Mouse (Mus musculus) CH12.LX (cell line): ENCODE data around the gene Pip5k1a. TPM values are rescaled to one million over a fixed set of nuclear protein-coding genes. Genes with fewer than 3 reads are reported as not detected.
A peak's percentile ranks its signal among the peaks of the same experiment; 100 is the strongest.
"Not testable (repeated sequence)": the region's sequence is repeated elsewhere in the genome, so short reads cannot be mapped to it uniquely, and the experiment has no call there.

ENCODE experiments used
- DNase-seq: peaks from one replicate; pipeline ENCODE4 v3.0.0-alpha.2; 2013; ENCODE audit errors: extremely low read depth
- H3K27ac ChIP-seq: 2 replicates; pipeline ENCODE4 v1.5.1; 2012; ENCODE audit warnings: low read depth, mild to moderate bottlenecking, control low read depth, moderate library complexity; ENCODE audit not compliant: insufficient read depth
- H3K27me3 ChIP-seq: replicated peaks from 2 replicates; pipeline ENCODE3; 2012; ENCODE audit warnings: inconsistent platforms
- H3K36me3 ChIP-seq, 2 experiments: replicated peaks in 1 of 2; 2 replicates each; pipeline versions ENCODE3 to v1.6.1; 2012; ENCODE audit warnings: inconsistent platforms in 1 of 2, low read length in 1 of 2, mild to moderate bottlenecking in 1 of 2, mixed read lengths in 1 of 2, moderate library complexity in 1 of 2; ENCODE audit not compliant: control insufficient read depth in 1 of 2, insufficient read depth in 1 of 2
- H3K4me1 ChIP-seq, 2 experiments: 2 replicates each; pipeline ENCODE4 v1.6.1; 2012; ENCODE audit warnings: inconsistent platforms in 1 of 2, moderate library complexity in 1 of 2; ENCODE audit not compliant: insufficient read depth in 2 of 2, control insufficient read depth in 1 of 2
- H3K4me2 ChIP-seq: 2 replicates; pipeline ENCODE4 v1.6.1; 2012; ENCODE audit warnings: low read depth, mild to moderate bottlenecking, control low read depth; ENCODE audit not compliant: poor library complexity, insufficient read depth, severe bottlenecking
- H3K4me3 ChIP-seq, 3 experiments: fragments of 150-350 bp in 1 of 3; sonication (generic) in 1 of 3; replicated peaks in 1 of 3; 2 replicates each; pipeline versions ENCODE3 to v1.5.1; 2011 to 2012; ENCODE audit warnings: low read depth in 2 of 3, low read length in 2 of 3, mild to moderate bottlenecking in 2 of 3, moderate library complexity in 2 of 3, control low read depth in 1 of 3, improper control_type of control experiment in 1 of 3, inconsistent platforms in 1 of 3, mixed read lengths in 1 of 3; ENCODE audit not compliant: poor library complexity in 1 of 3
- H3K79me2 ChIP-seq: replicated peaks from 2 replicates; pipeline ENCODE4 v1.6.1; 2012; ENCODE audit warnings: mild to moderate bottlenecking, moderate library complexity; ENCODE audit not compliant: control insufficient read depth, poor library complexity, insufficient read depth, severe bottlenecking; ENCODE audit errors: extremely low read depth
- H3K9ac ChIP-seq: 2 replicates; pipeline ENCODE4 v1.6.1; 2012; ENCODE audit warnings: low read depth, mild to moderate bottlenecking, control low read depth, moderate library complexity; ENCODE audit not compliant: insufficient read depth
- H3K9me3 ChIP-seq: replicated peaks from 2 replicates; pipeline ENCODE3; 2012; ENCODE audit warnings: low read length, inconsistent platforms, mixed read lengths
- CHD2 ChIP-seq: IDR thresholded peaks from 2 replicates; pipeline ENCODE4 v1.6.1; 2011; ENCODE audit warnings: low read length, improper control_type of control experiment
- CTCF ChIP-seq, 2 experiments: IDR thresholded peaks in 1 of 2; conservative IDR thresholded peaks in 1 of 2; 2 replicates each; pipeline ENCODE4 v1.5.1; 2011 to 2012; ENCODE audit warnings: low read depth in 2 of 2, low read length in 2 of 2, improper control_type of control experiment in 1 of 2, inconsistent platforms in 1 of 2, mild to moderate bottlenecking in 1 of 2, moderate library complexity in 1 of 2
- HCFC1 ChIP-seq: IDR thresholded peaks from 2 replicates; pipeline ENCODE4 v1.6.1; 2012; ENCODE audit warnings: low read depth, mild to moderate bottlenecking, inconsistent platforms, low read length, improper control_type of control experiment
- JUN ChIP-seq: IDR thresholded peaks from 2 replicates; pipeline ENCODE4 v1.6.1; 2011; ENCODE audit warnings: low read depth, mild to moderate bottlenecking, low read length, improper control_type of control experiment, moderate library complexity; ENCODE audit not compliant: insufficient read depth
- MEF2A ChIP-seq: IDR thresholded peaks from 2 replicates; pipeline ENCODE4 v1.6.1; 2014; ENCODE audit warnings: low read depth, mild to moderate bottlenecking, inconsistent platforms, low read length, improper control_type of control experiment, borderline replicate concordance
- NELFE ChIP-seq: IDR thresholded peaks from 2 replicates; pipeline ENCODE4 v1.6.1; 2011; ENCODE audit warnings: low read depth, low read length, improper control_type of control experiment
- POLR2A ChIP-seq: IDR thresholded peaks from 2 replicates; pipeline ENCODE4 v1.6.1; 2011; ENCODE audit warnings: low read depth, mild to moderate bottlenecking, improper control_type of control experiment, low read length
- TBP ChIP-seq: conservative IDR thresholded peaks from 2 replicates; pipeline ENCODE4 v1.6.1; 2011; ENCODE audit warnings: low read depth, low read length, improper control_type of control experiment
- ZC3H11A ChIP-seq: IDR thresholded peaks from 2 replicates; pipeline ENCODE4 v1.6.1; 2012; ENCODE audit warnings: low read depth, mild to moderate bottlenecking, inconsistent platforms, low read length, improper control_type of control experiment
- ZKSCAN1 ChIP-seq: IDR thresholded peaks from 2 replicates; pipeline ENCODE4 v1.6.1; 2012; ENCODE audit warnings: low read depth, inconsistent platforms, low read length, improper control_type of control experiment, borderline replicate concordance
- ZNF384 ChIP-seq: IDR thresholded peaks from 2 replicates; pipeline ENCODE4 v1.6.1; 2012; ENCODE audit warnings: low read depth, low read length, improper control_type of control experiment, inconsistent platforms
- dilution Hi-C: fragments of 300-500 bp; cut with MboI; formaldehyde crosslinking; loops from 2 replicates; pipeline ENCODE4 v1.14.3; 2020; ENCODE audit warnings: low sequenced_read_pairs; ENCODE audit not compliant: extremely low pct_unique_long_range_greater_than_20kb, extremely low pct_ligation_motif_present
- in situ Hi-C: fragments of 300-500 bp; cut with MboI; formaldehyde crosslinking; loops from 3 replicates; pipeline ENCODE4 v1.14.3; 2019; ENCODE audit warnings: low sequenced_read_pairs, low pct_ligation_motif_present, low pct_unique_long_range_greater_than_20kb, mixed read lengths
- polyA plus RNA-seq: library from polyadenylated mRNA; unstranded; fragments of >175 nt; gene quantifications from 2 replicates; pipeline ENCODE4 v1.2.1, GENCODE M21; 2012; ENCODE audit warnings: low read depth; ENCODE audit not compliant: insufficient read length
- total RNA-seq, 2 experiments: library from RNA; depleted of rRNA; stranded (reverse); fragments of 300-350 nt in 1 of 2; fragments of >200 nt in 1 of 2; gene quantifications; 2 replicates each; pipeline ENCODE4 v1.2.3; 2012 to 2014

Gene Pip5k1a
- total and polyA plus RNA-seq, 3 experiments: 21.5 to 35.8 (median 34.1) TPM

DNA sequence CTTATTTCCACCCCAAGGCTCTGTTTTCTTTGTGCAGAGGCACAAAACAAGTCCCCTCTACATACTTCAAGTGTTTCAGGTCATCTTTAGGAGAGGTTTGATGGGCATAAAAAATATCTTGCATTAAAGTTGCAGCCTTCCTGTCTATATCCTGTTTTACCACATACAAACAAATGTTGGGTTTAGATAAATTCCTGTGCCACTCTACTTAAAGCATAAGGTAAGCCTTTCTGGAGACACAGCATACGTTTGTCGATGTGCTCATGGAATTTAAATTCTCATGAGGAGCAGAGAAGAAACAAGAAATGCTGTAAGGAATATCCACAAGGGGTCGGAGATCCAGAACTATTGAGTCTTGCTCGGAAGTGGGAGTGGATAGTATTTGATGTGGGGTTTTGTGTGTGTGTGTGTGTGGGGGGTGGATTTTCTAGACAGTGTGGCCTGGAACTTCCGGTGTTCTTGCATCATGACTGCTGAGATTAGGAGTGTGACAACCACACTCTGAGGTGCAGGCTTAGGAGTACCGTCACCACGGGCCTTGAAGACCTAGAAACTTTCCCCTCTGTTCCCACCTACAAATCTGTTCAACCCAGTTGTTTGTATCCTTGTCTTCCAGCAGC is 28.8 kb upstream of the Pip5k1a start (continued):
- TF ChIP-seq MEF2A (0 out of 2 replicates have a peak, but pooled peaks have one; percentile 49), JUN (no peak), TBP (peak; percentile 77; the same call in 1 of the 2 replicates), ZKSCAN1 (no peak), ZNF384 (0 out of 2 replicates have a peak, but pooled peaks have one; percentile 7), CTCF (conservative IDR thresholded peaks at IDR 0.05 in 1 of 2, IDR thresholded peaks at IDR 0.05 in 1 of 2; ENCODE audit: low read depth in 2 of 2, low read length in 2 of 2) (no peak), POLR2A (peak; percentile 56), CHD2 (peak; percentile 29; the same call in 1 of the 2 replicates)

DNA sequence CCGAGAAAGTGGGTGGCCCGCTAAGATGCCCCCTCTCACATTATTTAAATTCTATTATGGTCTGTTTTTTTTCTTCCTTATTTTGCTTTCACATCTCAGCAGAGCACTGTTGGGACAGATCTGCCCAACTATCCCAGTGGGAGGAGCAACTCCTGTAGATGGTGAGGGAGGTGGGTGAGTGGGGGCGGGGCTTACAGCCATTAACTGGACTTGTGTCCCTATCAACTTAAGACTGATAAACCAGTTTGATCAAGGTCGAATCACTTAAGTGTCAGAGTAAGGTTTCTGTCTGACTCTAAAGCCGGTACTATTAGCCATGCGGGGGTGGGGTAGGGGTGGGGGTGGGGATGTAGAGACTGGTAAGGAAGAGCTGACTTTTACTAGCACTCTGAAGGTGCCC is 28.3 kb upstream of the Pip5k1a start:
- peak overlapping the region; percentile 50 to 64 (median 54) for H3K4me3 ChIP-seq
- H3K9me3 ChIP-seq: peaks cover 3% of the 10 kb centered on the region
- H3K27ac ChIP-seq: peak overlapping the region; percentile 52; the same call in 1 of the 2 replicates
- peaks cover 17 to 37% of the 10 kb centered on the region in 2 experiments for H3K36me3 ChIP-seq
- dilution Hi-C loops: no loop called here
- in situ Hi-C loops: no loop called here
- no peaks in the 10 kb centered on the region for H3K27me3 ChIP-seq
- peaks cover 13 to 32% of the 10 kb centered on the region in 2 experiments for H3K4me1 ChIP-seq
- peak; percentile 50; the same call in 1 of the 2 replicates for TF ChIP-seq CHD2
- TF ChIP-seq NELFE: no peak
- TF ChIP-seq JUN: no peak
- no peak for TF ChIP-seq ZC3H11A
- no peak for TF ChIP-seq HCFC1
- peak overlapping the region; percentile 97 for H3K4me2 ChIP-seq
- peaks cover 14% of the 10 kb centered on the region for H3K79me2 ChIP-seq
- peak overlapping the region; percentile 81 for H3K9ac ChIP-seq
- peak; percentile 77 for DNase-seq

DNA sequence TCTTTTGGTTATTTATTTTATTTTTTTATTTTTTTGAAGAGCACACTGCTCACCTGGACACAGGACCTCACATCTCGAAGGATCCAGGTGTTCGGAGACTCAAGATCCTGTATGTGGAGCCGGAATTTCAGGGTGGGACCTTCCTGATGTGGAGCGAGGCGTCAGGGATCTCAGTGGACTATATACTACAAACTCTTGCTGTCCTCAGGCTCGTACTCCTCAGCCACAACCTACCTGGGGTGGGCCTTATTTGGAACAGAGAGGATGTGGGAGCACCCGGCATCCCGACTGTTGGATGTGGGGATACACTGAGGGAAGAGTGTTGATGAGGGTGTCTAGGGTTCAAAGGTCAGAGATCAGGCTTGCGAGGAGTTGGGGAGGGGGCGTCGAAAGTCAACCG is 27.4 kb upstream of the Pip5k1a start:
- H3K27ac ChIP-seq, H3K9ac ChIP-seq, H3K4me2 ChIP-seq, dilution Hi-C loops, H3K9me3 ChIP-seq, DNase-seq, H3K27me3 ChIP-seq, H3K4me3 ChIP-seq: not testable (repeated sequence)
- Histone ChIP-seq H3K4me1 (peaks cover 8 to 24% of the 10 kb centered on the region in 2 experiments), H3K79me2 (peaks cover 14% of the 10 kb centered on the region), H3K36me3 (peaks cover 16 to 38% of the 10 kb centered on the region in 2 experiments)
- in situ Hi-C loops: loop anchor here (5.0 kb wide), 1 partner anchor 133 kb away; no protein-coding TSS in a partner anchor
